Mouse (Mus musculus): ENCODE results near the gene Angel2.

Angel2 gene

DNA sequence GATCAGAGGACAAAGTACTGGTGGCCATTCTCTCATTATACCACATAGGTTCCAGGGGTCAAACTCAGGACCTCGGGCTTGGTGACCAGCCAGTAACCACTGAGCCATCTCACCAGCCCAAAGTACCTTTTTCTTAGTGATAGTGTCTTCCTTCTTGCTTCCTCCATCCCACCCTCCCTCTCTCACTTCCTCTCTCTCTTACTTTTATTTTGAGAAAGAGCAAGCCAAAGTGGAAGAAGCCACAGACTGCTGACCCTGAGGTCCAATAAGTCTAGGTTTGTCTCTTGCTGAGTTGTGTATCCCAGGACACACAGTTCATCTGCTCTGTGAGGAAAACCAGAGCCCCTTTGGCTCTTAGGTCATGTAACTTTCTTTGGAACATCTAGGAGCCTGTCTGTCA lies 55.6 kb downstream of the Angel2 start:
- no peak for DNase-seq (ENCODE audit: low spot score in 2 of 2)

GRCm38 (mm10) chr1:190981412-190981811 lies 56.5 kb downstream of the Angel2 start:
- DNase-seq (ENCODE audit: low spot score in 2 of 2), result no peak

- no peak for DNase-seq (ENCODE audit: low spot score in 2 of 2)
Measured at GRCm38 (mm10) chr1:190989437-190990082, 64.6 kb downstream of the Angel2 start.

GRCm38 (mm10) chr1:190995548-190995947 lies 70.6 kb downstream of the Angel2 start:
- peak in 1 of 2 experiments; percentile 40 for DNase-seq (ENCODE audit: low spot score in 2 of 2)

GRCm38 (mm10) chr1:190996346-190996877 lies 71.5 kb downstream of the Angel2 start:
- DNase-seq (ENCODE audit: low spot score in 2 of 2), result no peak

Data from urinary bladder, postnatal 36 days (tissue).